Mouse (Mus musculus) cerebellum, adult 8-10 months (tissue): ENCODE data around the gene Mtrf1.
"Not testable (repeated sequence)": the region's sequence is repeated elsewhere in the genome, so short reads cannot be mapped to it uniquely, and the experiment has no call there.

Source experiments
- DNase-seq: peaks from one replicate; pipeline ENCODE4 v3.0.0; 2022

The Mtrf1 gene

GRCm38 (mm10) chr14:79451681-79452590 is 54.4 kb downstream of the Mtrf1 start, which contains the start of gene Kbtbd6:
Gene Kbtbd6, plus strand, starts transcription at chr14:79451835.
- peak; percentile 63 for DNase-seq

GRCm38 (mm10) chr14:79452591-79452934 is 55.0 kb downstream of the Mtrf1 start:
- not testable (repeated sequence) for DNase-seq

- no peak for DNase-seq
Measured at GRCm38 (mm10) chr14:79460401-79460800, 62.8 kb downstream of the Mtrf1 start.

GRCm38 (mm10) chr14:79460988-79461387 is 63.4 kb downstream of the Mtrf1 start:
- DNase-seq, result no peak

GRCm38 (mm10) chr14:79465623-79466022 is 68.1 kb downstream of the Mtrf1 start:
- DNase-seq, result no peak

- DNase-seq, result no peak
Measured at GRCm38 (mm10) chr14:79467621-79468020, 70.0 kb downstream of the Mtrf1 start.
